Comparison of ENCODE assay signal across 36 mouse cellular contexts in the genomic region with DNA sequence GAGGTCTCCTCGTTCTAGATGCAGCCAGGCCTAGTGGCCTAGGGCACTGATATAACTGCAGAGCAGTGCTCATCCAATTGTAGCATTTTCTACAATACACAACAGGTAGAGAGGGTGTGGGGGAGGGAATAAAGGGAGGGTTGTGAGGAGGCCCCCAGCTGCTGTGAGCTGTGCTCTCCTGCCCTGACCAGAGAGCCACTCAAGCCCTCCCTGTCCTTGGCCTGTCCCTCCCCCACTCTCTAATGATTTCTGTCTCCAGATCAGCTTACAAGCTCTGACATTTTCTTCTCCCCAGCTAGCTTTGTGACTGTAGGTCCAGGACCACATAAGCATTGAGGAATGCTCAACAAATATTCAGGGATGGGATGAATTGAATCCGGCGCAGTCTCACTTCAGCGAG. TPM values are rescaled to one million over a fixed set of nuclear protein-coding genes. Genes with fewer than 3 reads are reported as not detected.
DNase-seq lines count a peak whose midpoint lies in the region; ATAC-seq and TF ChIP-seq lines count a peak whose summit lies in the region.
"Had no signal": no experiment of that assay in that cellular context is flagged by ENCODE, and none has a peak within 500 bp of the region (broad histone marks: within the 10 kb centered on the region; RNA-seq: fewer than 3 reads in every experiment).

No protein-coding gene starts in this region.

- H3K4me3 ChIP-seq in gastrocnemius, adult 2 months, result no peak overlapping the region
- no peak overlapping the region for H3K4me3 ChIP-seq in kidney, postnatal 0 days (replicated peaks; ENCODE audit: low read depth, low read length)
- H3K4me3 ChIP-seq: embryonic facial prominence, embryonic 12.5 days; heart, embryonic 10.5 days; heart, embryonic 15.5 days; hindbrain, embryonic 15.5 days; limb, embryonic 15.5 days; liver, embryonic 13.5 days; neural tube, embryonic 12.5 days had no signal

- peak; percentile 53 for ATAC-seq in kidney, postnatal 0 days (replicated peaks; ENCODE audit: low FRiP score, low read depth)
- ATAC-seq: forebrain, embryonic 16.5 days; inflammation-experienced regulatory T-cells, adult 6 months; midbrain, embryonic 16.5 days; Patski had no signal

- 50% methylated on average over 4 of the region's 4 CpGs for WGBS in kidney, postnatal 0 days

- no peak overlapping the region for H3K9ac ChIP-seq in kidney, postnatal 0 days (ENCODE audit: low read depth, low read length)
- H3K9ac ChIP-seq: embryonic facial prominence, embryonic 12.5 days; heart, embryonic 15.5 days; hindbrain, embryonic 15.5 days; limb, embryonic 15.5 days; liver, embryonic 13.5 days; neural tube, embryonic 12.5 days had no signal

- no peak for TF ChIP-seq CTCF in gastrocnemius, adult 2 months (IDR thresholded peaks at IDR 0.05)
- no peak for TF ChIP-seq CTCF in kidney, postnatal 0 days (IDR thresholded peaks at IDR 0.05; ENCODE audit: low read depth)

- no peak overlapping the region for H3K4me2 ChIP-seq in kidney, postnatal 0 days (ENCODE audit: low read length)
- H3K4me2 ChIP-seq: embryonic facial prominence, embryonic 12.5 days; heart, embryonic 15.5 days; hindbrain, embryonic 15.5 days; limb, embryonic 15.5 days; liver, embryonic 13.5 days; neural tube, embryonic 12.5 days had no signal

- intact Hi-C loops in gastrocnemius, adult 2 months (cut with DNase I), result no loop called here

- H3K27ac ChIP-seq in gastrocnemius, adult 2 months, result peak overlapping the region; percentile 70
- no peak overlapping the region for H3K27ac ChIP-seq in kidney, postnatal 0 days
- H3K27ac ChIP-seq: embryonic facial prominence, embryonic 12.5 days; heart, embryonic 10.5 days; heart, embryonic 15.5 days; hindbrain, embryonic 15.5 days; limb, embryonic 15.5 days; liver, embryonic 13.5 days; macrophage; neural tube, embryonic 12.5 days had no signal

- no peaks in the 10 kb centered on the region for H3K36me3 ChIP-seq in kidney, postnatal 0 days (ENCODE audit: insufficient read depth, low read length)
- H3K36me3 ChIP-seq: embryonic facial prominence, embryonic 12.5 days; heart, embryonic 10.5 days; heart, embryonic 15.5 days; hindbrain, embryonic 15.5 days; limb, embryonic 15.5 days; liver, embryonic 13.5 days; neural tube, embryonic 12.5 days had no signal

- no peaks in the 10 kb centered on the region for H3K9me3 ChIP-seq in kidney, postnatal 0 days (replicated peaks; ENCODE audit: low read length)
- H3K9me3 ChIP-seq: embryonic facial prominence, embryonic 12.5 days; heart, embryonic 10.5 days; heart, embryonic 15.5 days; hindbrain, embryonic 15.5 days; limb, embryonic 15.5 days; liver, embryonic 13.5 days; neural tube, embryonic 12.5 days had no signal

- DNase-seq in gastrocnemius, adult 2 months, result no peak
- DNase-seq in gastrocnemius, adult 8-10 months (ENCODE audit: low spot score in 2 of 2), result no peak
- DNase-seq in kidney, postnatal 0 days (ENCODE audit: low spot score), result peak; percentile 49
- no peak for DNase-seq in kidney, adult 8-10 months
- DNase-seq in embryo, embryonic 9.5 days (ENCODE audit: extremely low spot score), result peak; percentile 10
- peak; percentile 25 for DNase-seq in mesoderm, embryonic 11.5 days (ENCODE audit: low read depth, low spot score)
- DNase-seq in natural killer cell, adult 2 months (ENCODE audit: low spot score in 2 of 2), result no peak
- DNase-seq in right cerebral cortex, adult 18-20 months, result no peak
- DNase-seq: adrenal gland, postnatal 10 days; cerebellum, adult 8-10 months; heart, adult 11 months; heart, postnatal 4 days; kidney, adult 11 months; kidney, postnatal 36 days; liver, embryonic 13.5 days; lung, adult 18-20 months; lung, postnatal 10 days; right cerebral cortex, postnatal 4 days had no signal

- H3K4me1 ChIP-seq in kidney, postnatal 0 days (replicated peaks; ENCODE audit: insufficient read depth, low read length), result 0 out of 2 replicates have a peak, but pooled peaks cover 4% of the 10 kb centered on the region
- H3K4me1 ChIP-seq: heart, embryonic 15.5 days; limb, embryonic 15.5 days; liver, embryonic 13.5 days had no signal

- no peaks in the 10 kb centered on the region for H3K27me3 ChIP-seq in kidney, postnatal 0 days (ENCODE audit: insufficient read depth, low read length)
- H3K27me3 ChIP-seq: embryonic facial prominence, embryonic 12.5 days; heart, embryonic 15.5 days; hindbrain, embryonic 15.5 days; limb, embryonic 15.5 days; liver, embryonic 13.5 days; neural tube, embryonic 12.5 days; Patski had no signal

RNA-seq across cellular contexts. Expression of gene Oit1, which starts 9.2 kb away (rescaled TPM):
- not detected for total RNA-seq in gastrocnemius, adult 2 months (2021)
- not detected for total RNA-seq in gastrocnemius, adult 8-10 months (2022)
- polyA plus RNA-seq in kidney, postnatal 0 days (2015; fragmentation: Nextera tagmentation; extraction: Ambion mirVana), result 2.2 and 4.3 TPM in 2 replicates
- total RNA-seq: adrenal gland, postnatal 10 days; gastrocnemius, postnatal 25 days; heart, postnatal 4 days; layer of hippocampus, adult 8-10 months; layer of hippocampus, postnatal 25 days; left cerebral cortex, adult 8-10 months; left cerebral cortex, postnatal 36 days; megakaryocyte-erythroid progenitor cell, adult 5-6 weeks; MEL had no signal
- polyA plus RNA-seq: forebrain, embryonic 16.5 days; heart, embryonic 10.5 days; hindbrain, embryonic 15.5 days; inflammation-experienced regulatory T-cells, adult 6 months; liver, embryonic 13.5 days; macrophage; midbrain, embryonic 16.5 days; neural tube, embryonic 12.5 days had no signal

RNA-seq across cellular contexts. Expression of gene Fam107a, which starts 51.6 kb away (rescaled TPM):
- 1 to 10 TPM; 3.6 to 5.6 TPM for total RNA-seq in gastrocnemius, adult 2 months (2021)
- 1 to 10 TPM; 1.3 to 2.8 (median 2.4) TPM for total RNA-seq in gastrocnemius, adult 8-10 months (2022)
- polyA plus RNA-seq in kidney, postnatal 0 days (2015; fragmentation: Nextera tagmentation; extraction: Ambion mirVana), result 8.0 and 8.2 TPM in 2 replicates
- total RNA-seq: megakaryocyte-erythroid progenitor cell, adult 5-6 weeks; MEL had no signal
- polyA plus RNA-seq: inflammation-experienced regulatory T-cells, adult 6 months; macrophage had no signal

Comparison
In these comparisons a context has a peak if more than half of its experiments do, and no peak if none do; other contexts are left out.
1. DNase-seq: peak in kidney, postnatal 0 days (single experiment), embryo, embryonic 9.5 days (single experiment) and mesoderm, embryonic 11.5 days (single experiment); none in gastrocnemius, adult 2 months (single experiment), gastrocnemius, adult 8-10 months (0 of 2), kidney, adult 8-10 months (0 of 2), natural killer cell, adult 2 months (0 of 2) and right cerebral cortex, adult 18-20 months (single experiment).